Mouse (Mus musculus): ENCODE results near the gene Esrra. TPM values are rescaled to one million over a fixed set of nuclear protein-coding genes. Genes with fewer than 3 reads are reported as not detected.

The Esrra gene
- polyA plus RNA-seq, 1 experiment from 2014 or later: 6.9 TPM

DNA sequence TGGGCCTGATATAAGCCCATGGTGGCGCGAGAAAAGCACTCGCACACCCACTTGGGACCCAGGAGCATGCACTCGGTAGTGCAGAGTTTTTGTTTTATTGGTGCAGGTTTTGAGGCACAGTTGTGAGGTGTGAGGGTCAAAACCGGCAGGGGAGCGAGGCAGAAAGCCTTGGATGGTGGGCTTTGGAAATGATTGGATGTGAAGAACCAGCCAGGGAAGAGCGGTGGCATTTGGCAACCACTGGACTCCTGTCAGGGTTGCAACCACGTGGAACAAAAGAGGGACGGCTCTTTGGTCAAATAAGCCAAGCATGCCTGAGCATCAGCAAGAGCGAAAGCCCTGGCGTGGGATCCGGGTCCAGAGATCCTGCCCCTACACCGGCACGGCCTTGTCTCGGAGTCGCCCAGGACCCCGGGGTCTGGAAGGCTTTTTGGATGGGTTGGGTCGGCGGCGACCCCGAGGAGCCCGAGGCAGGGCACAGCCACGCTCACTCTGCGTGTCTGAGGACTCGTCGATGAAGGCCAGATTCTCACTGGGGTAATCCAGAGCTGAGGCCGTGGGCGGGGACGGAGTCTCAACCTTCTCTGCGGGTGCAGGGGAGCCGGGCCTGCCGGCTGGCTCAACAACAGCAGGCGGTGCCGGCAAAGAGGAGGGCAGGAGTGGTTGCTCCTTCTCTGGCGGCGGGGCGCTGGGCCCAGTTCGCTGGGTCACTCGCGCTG lies 4.2 kb upstream of the Esrra start:
- no peak overlapping the region for H3K4me3 ChIP-seq (replicated peaks; ENCODE audit: low read depth, low read length)
- H3K9ac ChIP-seq (replicated peaks; ENCODE audit: low read length): no peak overlapping the region
- ATAC-seq (ENCODE audit: low FRiP score, low TSS enrichment) (no peak), DNase-seq (no peak)
- WGBS: 3% methylated on average over 40 of the region's 40 CpGs
- peaks cover 70% of the 10 kb centered on the region for H3K27me3 ChIP-seq (ENCODE audit: control insufficient read depth, insufficient read depth, low read length)
- H3K27ac ChIP-seq (replicated peaks; ENCODE audit: low read depth, low read length): no peak overlapping the region
- peaks cover 7% of the 10 kb centered on the region for H3K4me1 ChIP-seq (ENCODE audit: control insufficient read depth, insufficient read depth, low read length)
- H3K36me3 ChIP-seq (ENCODE audit: control insufficient read depth, insufficient read depth, low read length): no peaks in the 10 kb centered on the region
- no peaks in the 10 kb centered on the region for H3K9me3 ChIP-seq (ENCODE audit: control insufficient read depth, low read length)
- no peak overlapping the region for H3K4me2 ChIP-seq (ENCODE audit: low read length)

GRCm38 (mm10) chr19:6925307-6925573 lies 3.6 kb upstream of the Esrra start, which contains the start of gene Catsperz:
Gene Catsperz (minus strand): TSS chr19:6925380.
- H3K9ac ChIP-seq (replicated peaks; ENCODE audit: low read length): no peak within 1 kb of the TSS
- 3% methylated on average over 9 of the region's 9 CpGs for WGBS

GRCm38 (mm10) chr19:6924461-6925306 lies 3.1 kb upstream of the Esrra start:
- ATAC-seq (ENCODE audit: low FRiP score, low TSS enrichment) (no peak), DNase-seq (peak; percentile 90)
- H3K9me3 ChIP-seq (ENCODE audit: control insufficient read depth, low read length): no peaks in the 10 kb centered on the region
- no peak overlapping the region for H3K9ac ChIP-seq (replicated peaks; ENCODE audit: low read length)
- peaks cover 18% of the 10 kb centered on the region for H3K4me1 ChIP-seq (ENCODE audit: control insufficient read depth, insufficient read depth, low read length)
- H3K4me3 ChIP-seq (replicated peaks; ENCODE audit: low read depth, low read length): 0 out of 2 replicates have a peak overlapping the region, but pooled peaks have one; percentile 5
- no peak overlapping the region for H3K27ac ChIP-seq (replicated peaks; ENCODE audit: low read depth, low read length)
- no peaks in the 10 kb centered on the region for H3K36me3 ChIP-seq (ENCODE audit: control insufficient read depth, insufficient read depth, low read length)
- peaks cover 67% of the 10 kb centered on the region for H3K27me3 ChIP-seq (ENCODE audit: control insufficient read depth, insufficient read depth, low read length)
- WGBS: 3% methylated on average over 39 of the region's 39 CpGs
- H3K4me2 ChIP-seq (ENCODE audit: low read length): 0 out of 2 replicates have a peak overlapping the region, but pooled peaks have one; percentile 0

More at GRCm38 (mm10) chr19:6925307-6925573, 3.6 kb upstream of the Esrra start, which contains the start of gene Catsperz:
- Histone ChIP-seq H3K4me3 (replicated peaks; ENCODE audit: low read depth, low read length) (0 out of 2 replicates have a peak within 1 kb of the TSS, but pooled peaks have one; percentile 5), H3K4me1 (ENCODE audit: control insufficient read depth, insufficient read depth, low read length) (peaks cover 13% of the 10 kb centered on the region), H3K27ac (replicated peaks; ENCODE audit: low read depth, low read length) (no peak within 1 kb of the TSS), H3K9me3 (ENCODE audit: control insufficient read depth, low read length) (no peaks in the 10 kb centered on the region), H3K27me3 (ENCODE audit: control insufficient read depth, insufficient read depth, low read length) (peaks cover 67% of the 10 kb centered on the region), H3K4me2 (ENCODE audit: low read length) (0 out of 2 replicates have a peak within 1 kb of the TSS, but pooled peaks have one; percentile 0), H3K36me3 (ENCODE audit: control insufficient read depth, insufficient read depth, low read length) (no peaks in the 10 kb centered on the region)
- DNase-seq (no peak), ATAC-seq (ENCODE audit: low FRiP score, low TSS enrichment) (no peak)

DNA sequence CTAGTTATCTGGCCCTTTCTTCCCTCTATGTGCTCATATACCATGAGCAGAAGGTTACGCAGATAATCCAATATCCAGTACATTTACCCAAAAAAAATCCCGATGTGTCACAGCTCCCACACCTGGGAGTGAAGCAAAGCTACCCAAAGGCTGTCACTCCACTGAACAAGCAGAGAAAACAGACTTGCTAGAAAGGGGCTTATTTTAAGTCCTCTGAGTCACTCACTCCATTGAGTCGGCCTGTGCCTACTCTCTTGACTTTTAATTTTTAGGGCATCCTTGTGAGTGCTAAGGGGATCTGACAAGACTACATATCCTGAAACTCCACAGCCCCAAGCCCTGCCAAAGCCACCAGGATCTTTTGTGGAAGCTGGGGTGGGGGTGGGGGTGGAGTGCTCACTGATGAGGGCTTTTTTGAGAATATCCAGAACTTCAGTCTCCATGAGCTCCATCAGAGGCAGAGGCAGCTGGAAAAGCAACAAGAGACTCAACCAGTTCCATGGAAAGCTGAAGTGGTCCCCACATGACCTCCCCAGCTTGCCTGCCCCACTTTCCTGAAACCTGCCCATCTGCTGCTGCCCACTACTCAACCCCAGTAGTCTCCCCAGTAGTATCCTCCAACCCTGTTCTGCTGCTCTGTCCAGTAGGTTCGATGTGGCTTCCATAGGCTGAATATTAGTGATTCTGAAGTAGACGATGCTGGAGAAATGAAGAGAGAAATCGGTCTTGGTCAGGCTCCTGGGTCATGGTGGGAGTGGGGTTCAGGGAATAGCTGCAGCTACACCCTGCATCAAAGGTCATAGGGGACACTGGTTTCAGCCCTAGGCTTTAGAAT lies 1.5 kb upstream of the Esrra start:
- WGBS: 61% methylated on average over 6 of the region's 6 CpGs
- H3K4me3 ChIP-seq (replicated peaks; ENCODE audit: low read depth, low read length): no peak overlapping the region
- no peak overlapping the region; the same call in 1 of the 2 replicates for H3K4me2 ChIP-seq (ENCODE audit: low read length)
- no peak overlapping the region for H3K9ac ChIP-seq (replicated peaks; ENCODE audit: low read length)
- no peaks in the 10 kb centered on the region for H3K36me3 ChIP-seq (ENCODE audit: control insufficient read depth, insufficient read depth, low read length)
- peaks cover 18% of the 10 kb centered on the region for H3K4me1 ChIP-seq (ENCODE audit: control insufficient read depth, insufficient read depth, low read length)
- no peak overlapping the region for H3K27ac ChIP-seq (replicated peaks; ENCODE audit: low read depth, low read length)
- H3K27me3 ChIP-seq (ENCODE audit: control insufficient read depth, insufficient read depth, low read length): peaks cover 58% of the 10 kb centered on the region
- ATAC-seq (ENCODE audit: low FRiP score, low TSS enrichment) (no peak), DNase-seq (no peak)
- H3K9me3 ChIP-seq (ENCODE audit: control insufficient read depth, low read length): no peaks in the 10 kb centered on the region

DNA sequence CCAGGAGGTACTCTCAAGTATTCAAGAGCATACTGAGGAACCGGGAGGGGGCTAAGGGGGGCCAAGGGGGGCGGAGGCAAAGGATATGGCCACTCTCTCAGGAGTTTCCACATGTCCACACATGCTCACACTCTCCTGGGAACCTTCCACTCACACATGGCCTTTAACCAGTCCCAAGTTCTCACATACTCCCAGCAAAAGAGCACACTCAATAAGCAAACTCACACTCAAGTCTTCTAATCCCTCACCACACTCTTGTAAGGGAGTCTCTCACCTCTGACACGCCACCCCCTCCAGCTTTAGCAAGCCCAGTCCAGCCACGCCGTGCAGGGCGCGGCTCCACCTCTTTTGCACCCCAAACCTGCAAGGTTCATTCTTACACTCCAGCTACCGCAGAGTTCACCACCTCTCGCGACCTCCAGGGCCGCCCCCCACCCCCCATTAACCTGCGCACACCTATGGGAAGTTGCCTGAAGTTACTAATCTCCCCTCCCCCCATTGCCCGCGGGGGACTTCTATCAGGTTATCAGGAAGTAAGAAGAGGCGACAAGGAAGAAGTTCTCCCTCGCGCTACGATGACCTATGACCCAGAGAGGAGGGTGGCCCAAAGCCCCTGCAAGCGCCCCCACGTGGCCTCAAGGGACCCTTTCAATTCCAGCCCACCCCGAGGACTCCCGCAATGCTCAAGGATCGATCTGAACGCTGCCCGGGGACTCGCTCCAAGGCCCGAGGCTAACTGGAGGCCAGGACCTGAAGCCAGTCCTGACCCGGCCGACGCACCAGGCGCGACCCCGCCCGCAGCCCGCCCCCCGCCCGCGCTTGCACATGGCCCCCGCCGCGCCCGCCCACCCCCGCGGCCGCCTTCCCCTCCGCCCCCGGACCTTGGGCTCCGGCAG lies 624 bp downstream of the Esrra start:
- H3K4me2 ChIP-seq (ENCODE audit: low read length): peak overlapping the region; percentile 84
- 0 out of 2 replicates have a peak, but pooled peaks cover 4% of the 10 kb centered on the region for H3K36me3 ChIP-seq (ENCODE audit: control insufficient read depth, insufficient read depth, low read length)
- H3K4me1 ChIP-seq (ENCODE audit: control insufficient read depth, insufficient read depth, low read length): peaks cover 18% of the 10 kb centered on the region
- DNase-seq (peak; percentile 63), ATAC-seq (ENCODE audit: low FRiP score, low TSS enrichment) (peak; percentile 21)
- H3K27ac ChIP-seq (replicated peaks; ENCODE audit: low read depth, low read length): peak overlapping the region; percentile 91
- peaks cover 36% of the 10 kb centered on the region for H3K27me3 ChIP-seq (ENCODE audit: control insufficient read depth, insufficient read depth, low read length)
- peak overlapping the region; percentile 94 for H3K9ac ChIP-seq (replicated peaks; ENCODE audit: low read length)
- 2% methylated on average over 41 of the region's 48 CpGs for WGBS
- no peaks in the 10 kb centered on the region for H3K9me3 ChIP-seq (ENCODE audit: control insufficient read depth, low read length)
- H3K4me3 ChIP-seq (replicated peaks; ENCODE audit: low read depth, low read length): peak overlapping the region; percentile 66

DNA sequence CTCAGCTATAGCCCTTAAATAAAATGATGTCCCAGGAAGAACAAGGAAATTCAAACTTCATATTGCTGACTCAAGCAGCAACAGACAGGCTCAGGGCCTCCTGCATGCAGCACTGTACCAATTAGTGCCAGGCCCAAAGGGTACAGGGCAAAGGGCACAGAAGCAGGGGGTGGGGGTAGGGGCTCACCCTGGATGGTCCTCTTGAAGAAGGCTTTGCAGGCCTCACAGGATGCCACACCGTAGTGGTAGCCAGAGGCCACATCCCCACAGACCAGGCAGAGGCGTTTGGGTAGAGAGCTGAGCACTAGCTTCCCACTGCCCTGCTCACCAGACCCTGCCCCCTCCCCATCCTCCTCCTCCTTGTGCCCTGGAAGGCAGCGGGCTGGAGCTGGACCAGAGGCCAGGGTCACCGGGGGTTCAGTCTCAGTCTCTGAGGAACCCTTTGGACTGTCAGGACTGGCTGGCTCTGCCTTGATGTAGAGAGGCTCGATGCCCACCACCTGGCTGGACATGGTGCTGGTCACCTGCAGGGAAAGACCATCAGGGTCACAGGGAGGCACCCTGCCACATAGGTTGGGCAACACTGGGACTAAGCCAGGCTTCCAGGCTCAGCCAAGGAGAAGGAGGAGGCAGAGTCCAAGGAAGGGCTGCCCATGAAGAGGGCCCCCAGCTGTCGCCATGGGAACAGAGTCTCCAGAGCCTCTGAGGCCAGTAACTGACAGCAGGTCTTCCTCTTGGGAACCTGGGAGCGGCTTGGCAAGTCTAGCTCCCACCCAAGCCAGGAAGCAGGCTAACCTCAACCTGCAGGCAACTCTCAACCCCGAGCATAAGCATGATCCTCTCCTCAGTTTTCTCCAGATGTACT lies 1.5 kb downstream of the Esrra start:
- DNase-seq: peak; percentile 21
- Histone ChIP-seq H3K4me1 (ENCODE audit: control insufficient read depth, insufficient read depth, low read length) (peaks cover 18% of the 10 kb centered on the region), H3K9me3 (ENCODE audit: control insufficient read depth, low read length) (no peaks in the 10 kb centered on the region), H3K4me2 (ENCODE audit: low read length) (peak overlapping the region; percentile 84), H3K27ac (replicated peaks; ENCODE audit: low read depth, low read length) (no peak overlapping the region), H3K9ac (replicated peaks; ENCODE audit: low read length) (peak overlapping the region; percentile 94; the same call in 1 of the 2 replicates), H3K27me3 (ENCODE audit: control insufficient read depth, insufficient read depth, low read length) (peaks cover 27% of the 10 kb centered on the region), H3K4me3 (replicated peaks; ENCODE audit: low read depth, low read length) (peak overlapping the region; percentile 66), H3K36me3 (ENCODE audit: control insufficient read depth, insufficient read depth, low read length) (0 out of 2 replicates have a peak, but pooled peaks cover 4% of the 10 kb centered on the region)
- 45% methylated on average over 7 of the region's 8 CpGs for WGBS
- ATAC-seq (ENCODE audit: low FRiP score, low TSS enrichment): no peak

GRCm38 (mm10) chr19:6919431-6919830 lies 2.2 kb downstream of the Esrra start:
- Histone ChIP-seq H3K9me3 (ENCODE audit: control insufficient read depth, low read length) (no peaks in the 10 kb centered on the region), H3K27me3 (ENCODE audit: control insufficient read depth, insufficient read depth, low read length) (peaks cover 21% of the 10 kb centered on the region), H3K9ac (replicated peaks; ENCODE audit: low read length) (no peak overlapping the region), H3K36me3 (ENCODE audit: control insufficient read depth, insufficient read depth, low read length) (0 out of 2 replicates have a peak, but pooled peaks cover 6% of the 10 kb centered on the region), H3K4me2 (ENCODE audit: low read length) (no peak overlapping the region), H3K4me3 (replicated peaks; ENCODE audit: low read depth, low read length) (no peak overlapping the region), H3K27ac (replicated peaks; ENCODE audit: low read depth, low read length) (no peak overlapping the region), H3K4me1 (ENCODE audit: control insufficient read depth, insufficient read depth, low read length) (peaks cover 18% of the 10 kb centered on the region)
- no peak for DNase-seq
- ATAC-seq (ENCODE audit: low FRiP score, low TSS enrichment): no peak

All from midbrain, embryonic 14.5 days (tissue).